Mouse (Mus musculus): ENCODE data around the gene E2f3. TPM values are rescaled to one million over a fixed set of nuclear protein-coding genes. Genes with fewer than 3 reads are reported as not detected.

Gene E2f3
- 9.5 and 12.4 TPM in 2 replicates for total RNA-seq (2014; rRNA removed)
- 3.5 and 3.8 TPM in 2 replicates for polyA plus RNA-seq (2015; fragmentation: Nextera tagmentation; extraction: Ambion mirVana)

DNA sequence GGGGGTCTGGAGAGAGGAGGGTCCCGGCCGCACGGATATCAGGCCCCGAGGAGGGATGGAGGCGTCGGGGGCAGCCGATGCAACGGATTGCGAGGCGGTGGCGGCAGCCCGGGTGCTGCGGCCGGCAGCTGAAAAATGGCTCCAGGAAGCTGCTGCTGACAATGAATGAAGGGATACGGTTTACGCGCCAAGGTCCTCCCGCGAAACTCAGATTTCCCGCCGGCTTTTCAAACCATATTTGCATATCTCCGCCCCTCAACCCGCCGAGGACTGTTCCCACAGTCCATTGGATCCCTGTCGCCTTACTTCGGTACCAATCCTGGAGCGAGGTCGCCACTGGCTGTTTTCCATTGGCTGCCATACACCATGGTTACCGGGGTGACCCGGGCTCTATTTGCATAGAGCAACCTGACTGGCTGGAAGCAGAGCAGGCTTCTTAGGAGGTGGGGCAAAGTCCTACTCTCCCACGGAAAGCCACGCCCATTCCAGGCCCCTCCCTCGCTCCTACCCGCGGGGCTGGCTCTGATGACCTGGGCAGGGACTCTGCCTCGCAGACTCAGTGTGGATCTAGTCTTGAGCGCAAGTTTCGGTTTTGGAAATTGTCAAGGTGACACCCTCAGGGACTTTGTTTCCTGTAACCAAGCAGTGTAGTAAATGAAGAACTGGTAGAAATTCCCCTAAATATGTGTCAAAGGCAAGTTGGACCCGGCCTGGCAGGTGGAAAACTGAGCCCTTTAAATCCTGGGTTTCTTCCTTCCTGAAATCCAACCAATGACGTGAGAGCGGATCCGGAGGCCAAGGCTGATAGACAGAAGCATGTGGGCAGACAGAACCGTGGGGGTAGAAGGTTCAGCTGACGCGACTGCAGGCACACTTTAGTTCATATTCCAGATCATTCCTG is at the start of gene E2f3:
E2f3 (minus strand) TSS at position 209 of the 901 bp plus-strand sequence.
- ATAC-seq (peak; percentile 99), DNase-seq (ENCODE audit: low spot score) (peak; percentile 100)
- Histone ChIP-seq H3K9me3 (ENCODE audit: low read length) (no peaks in the 10 kb centered on the region), H3K4me2 (ENCODE audit: low read depth, low read length) (peak within 1 kb of the TSS; percentile 100), H3K4me1 (ENCODE audit: insufficient read depth, low read length) (no peaks in the 10 kb centered on the region), H3K4me3 (ENCODE audit: low read length) (peak within 1 kb of the TSS; percentile 94), H3K36me3 (ENCODE audit: insufficient read depth, low read length) (no peaks in the 10 kb centered on the region), H3K27ac (peak within 1 kb of the TSS; percentile 94), H3K9ac (replicated peaks; ENCODE audit: low read length) (peak within 1 kb of the TSS; percentile 94), H3K27me3 (ENCODE audit: insufficient read depth, low read length) (no peaks in the 10 kb centered on the region)
- under 1% methylated on average over 45 of the region's 45 CpGs for WGBS
- no peak for TF ChIP-seq CTCF (IDR thresholded peaks at IDR 0.05; ENCODE audit: low read depth)

DNA sequence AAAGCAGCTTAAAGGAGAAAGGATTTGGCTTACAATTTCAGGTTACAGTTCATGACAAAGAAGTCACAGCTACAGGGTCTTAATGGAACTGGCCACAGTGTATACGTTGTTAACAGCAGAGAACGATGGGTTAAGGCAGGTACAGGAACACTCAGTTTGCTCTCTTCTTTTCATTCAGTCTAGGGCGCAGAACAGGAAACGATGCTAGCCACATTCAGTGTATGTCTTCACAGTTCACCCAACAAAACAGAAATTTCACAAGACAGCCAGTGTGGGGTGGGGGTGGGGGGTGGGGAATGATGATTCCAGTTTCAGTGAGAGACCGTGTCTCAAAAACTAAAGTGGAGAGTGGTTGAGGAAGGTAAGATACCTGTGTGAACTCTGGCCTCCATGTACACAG is 48.7 kb upstream of the E2f3 start:
- Histone ChIP-seq H3K36me3 (ENCODE audit: insufficient read depth, low read length) (no peaks in the 10 kb centered on the region), H3K9me3 (ENCODE audit: low read length) (no peaks in the 10 kb centered on the region), H3K4me3 (ENCODE audit: low read length) (no peak overlapping the region), H3K4me2 (ENCODE audit: low read depth, low read length) (no peak overlapping the region), H3K27me3 (ENCODE audit: insufficient read depth, low read length) (no peaks in the 10 kb centered on the region), H3K9ac (replicated peaks; ENCODE audit: low read length) (no peak overlapping the region), H3K4me1 (ENCODE audit: insufficient read depth, low read length) (no peaks in the 10 kb centered on the region), H3K27ac (no peak overlapping the region)
- 90% methylated on average over 5 of the region's 5 CpGs for WGBS
- TF ChIP-seq CTCF (IDR thresholded peaks at IDR 0.05; ENCODE audit: low read depth): no peak
- no peak for ATAC-seq
- DNase-seq (ENCODE audit: low spot score): no peak

DNA sequence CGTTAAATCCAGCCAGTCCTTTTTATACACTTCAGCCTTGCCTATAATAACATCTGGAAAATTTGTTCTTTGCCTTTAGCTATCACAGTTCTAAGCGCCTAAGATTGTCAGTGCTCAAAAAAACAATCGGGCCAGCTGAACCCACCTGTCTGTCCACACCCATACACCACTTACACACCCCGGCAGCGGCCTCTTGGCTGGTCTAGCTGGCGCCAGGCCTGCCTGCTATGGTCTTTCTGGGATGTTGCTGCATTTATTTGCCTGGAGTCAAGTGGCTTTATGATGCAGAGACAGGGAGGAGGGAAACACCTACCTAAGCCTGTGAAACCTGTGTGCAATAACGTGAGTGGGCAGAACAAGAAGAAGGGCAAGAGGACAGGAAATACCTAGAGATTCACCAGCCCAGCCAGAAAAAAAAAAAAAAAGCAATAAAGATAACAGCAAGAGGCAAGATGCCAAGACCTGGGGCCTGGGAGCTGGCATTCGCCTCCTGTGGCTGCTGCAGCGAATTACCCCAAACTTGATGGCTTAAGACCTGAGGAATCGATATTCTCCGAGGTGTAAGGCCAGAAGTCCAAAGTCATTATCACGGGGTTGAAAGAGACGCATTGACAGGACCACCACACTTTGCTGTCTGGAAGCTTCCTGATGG is 45.9 kb upstream of the E2f3 start:
- H3K27me3 ChIP-seq (ENCODE audit: insufficient read depth, low read length): no peaks in the 10 kb centered on the region
- WGBS: 72% methylated on average over 13 of the region's 13 CpGs
- H3K9ac ChIP-seq (replicated peaks; ENCODE audit: low read length): no peak overlapping the region
- no peak overlapping the region for H3K4me3 ChIP-seq (ENCODE audit: low read length)
- no peaks in the 10 kb centered on the region for H3K36me3 ChIP-seq (ENCODE audit: insufficient read depth, low read length)
- H3K4me2 ChIP-seq (ENCODE audit: low read depth, low read length): no peak overlapping the region
- no peaks in the 10 kb centered on the region for H3K4me1 ChIP-seq (ENCODE audit: insufficient read depth, low read length)
- ATAC-seq (no peak), DNase-seq (ENCODE audit: low spot score) (no peak)
- no peak for TF ChIP-seq CTCF (IDR thresholded peaks at IDR 0.05; ENCODE audit: low read depth)
- H3K9me3 ChIP-seq (ENCODE audit: low read length): no peaks in the 10 kb centered on the region
- H3K27ac ChIP-seq: no peak overlapping the region

DNA sequence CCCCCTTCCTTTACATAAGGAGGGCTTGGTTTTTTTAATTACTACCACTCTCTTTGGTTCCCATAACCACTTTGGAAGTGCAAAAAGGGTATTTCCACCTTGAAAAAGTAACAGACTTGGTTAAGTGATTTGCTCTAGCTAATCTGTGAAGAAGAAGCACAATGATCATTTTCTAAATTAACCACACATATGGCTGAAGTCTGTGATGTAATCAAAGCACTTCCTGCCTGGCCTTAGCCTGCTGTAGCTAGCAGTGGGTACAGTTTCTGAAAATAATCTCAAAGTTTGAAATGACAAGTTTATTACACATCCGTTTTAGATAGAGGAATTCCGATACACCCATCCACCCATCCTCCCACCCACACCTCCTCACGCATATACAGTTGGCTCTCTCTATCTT is 42.0 kb upstream of the E2f3 start:
- Histone ChIP-seq H3K4me2 (ENCODE audit: low read depth, low read length) (no peak overlapping the region), H3K4me1 (ENCODE audit: insufficient read depth, low read length) (no peaks in the 10 kb centered on the region), H3K9ac (replicated peaks; ENCODE audit: low read length) (no peak overlapping the region), H3K36me3 (ENCODE audit: insufficient read depth, low read length) (no peaks in the 10 kb centered on the region), H3K27ac (no peak overlapping the region), H3K9me3 (ENCODE audit: low read length) (no peaks in the 10 kb centered on the region), H3K4me3 (ENCODE audit: low read length) (no peak overlapping the region), H3K27me3 (ENCODE audit: insufficient read depth, low read length) (no peaks in the 10 kb centered on the region)
- ATAC-seq (no peak), DNase-seq (ENCODE audit: low spot score) (no peak)
- WGBS: 92% methylated on average over 3 of the region's 3 CpGs
- TF ChIP-seq CTCF (IDR thresholded peaks at IDR 0.05; ENCODE audit: low read depth): no peak

DNA sequence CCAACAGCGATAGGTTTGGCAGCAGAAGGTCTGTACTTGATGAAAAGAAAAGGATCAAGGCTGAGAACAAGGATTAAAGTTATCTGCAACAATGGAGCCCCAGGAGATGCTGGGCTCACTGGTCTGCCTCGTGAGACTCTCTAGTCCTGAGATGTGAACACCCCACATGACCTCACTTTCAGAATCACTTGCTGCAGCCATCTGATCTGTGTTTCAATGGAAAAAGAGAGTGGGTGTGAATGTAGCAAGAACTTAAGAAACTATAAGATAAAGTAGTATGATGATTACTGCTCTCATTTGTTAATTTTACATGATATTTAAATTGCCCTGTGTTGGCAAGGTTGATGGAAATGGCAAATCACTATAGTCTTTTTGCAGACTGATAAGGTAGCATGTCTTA is 36.6 kb upstream of the E2f3 start:
- Histone ChIP-seq H3K36me3 (ENCODE audit: insufficient read depth, low read length) (no peaks in the 10 kb centered on the region), H3K27ac (no peak overlapping the region), H3K4me2 (ENCODE audit: low read depth, low read length) (no peak overlapping the region), H3K4me3 (ENCODE audit: low read length) (no peak overlapping the region), H3K27me3 (ENCODE audit: insufficient read depth, low read length) (no peaks in the 10 kb centered on the region), H3K4me1 (ENCODE audit: insufficient read depth, low read length) (no peaks in the 10 kb centered on the region), H3K9me3 (ENCODE audit: low read length) (no peaks in the 10 kb centered on the region), H3K9ac (replicated peaks; ENCODE audit: low read length) (no peak overlapping the region)
- no peak for ATAC-seq
- WGBS: 84% methylated on average over 2 of the region's 2 CpGs
- DNase-seq (ENCODE audit: low spot score): no peak
- TF ChIP-seq CTCF (IDR thresholded peaks at IDR 0.05; ENCODE audit: low read depth): no peak

DNA sequence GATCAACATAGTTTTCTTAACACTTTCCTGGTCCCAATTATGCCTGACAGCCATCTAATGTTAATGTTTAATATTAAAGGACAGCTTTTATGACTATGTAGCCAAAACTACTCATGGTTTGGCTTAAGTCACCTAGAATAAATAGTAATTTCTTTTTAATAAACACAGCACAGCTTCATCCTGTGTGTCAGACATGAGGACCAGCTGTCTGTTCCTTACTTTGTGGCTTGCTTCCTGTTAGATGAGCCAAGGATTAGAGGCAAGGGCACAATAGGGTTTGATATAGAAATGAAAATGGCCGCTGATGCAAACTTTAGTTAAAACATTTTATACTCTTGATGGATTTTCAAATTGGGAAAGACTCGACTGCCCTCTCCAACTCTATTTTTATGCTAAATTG is 32.7 kb upstream of the E2f3 start:
- no peaks in the 10 kb centered on the region for H3K9me3 ChIP-seq (ENCODE audit: low read length)
- ATAC-seq (no peak), DNase-seq (ENCODE audit: low spot score) (no peak)
- TF ChIP-seq CTCF (IDR thresholded peaks at IDR 0.05; ENCODE audit: low read depth): no peak
- no peaks in the 10 kb centered on the region for H3K36me3 ChIP-seq (ENCODE audit: insufficient read depth, low read length)
- no peaks in the 10 kb centered on the region for H3K27me3 ChIP-seq (ENCODE audit: insufficient read depth, low read length)
- H3K4me2 ChIP-seq (ENCODE audit: low read depth, low read length): no peak overlapping the region
- no peak overlapping the region for H3K4me3 ChIP-seq (ENCODE audit: low read length)
- H3K27ac ChIP-seq: no peak overlapping the region
- 81% methylated on average over 2 of the region's 2 CpGs for whole genome bisulfite sequencing
- H3K4me1 ChIP-seq (ENCODE audit: insufficient read depth, low read length): no peaks in the 10 kb centered on the region
- H3K9ac ChIP-seq (replicated peaks; ENCODE audit: low read length): no peak overlapping the region
